Mouse (Mus musculus): ENCODE measurements around the gene Jdp2. TPM values are rescaled to one million over a fixed set of nuclear protein-coding genes. Genes with fewer than 3 reads are reported as not detected.

Jdp2 gene
- total RNA-seq, 4 experiments from 2014 or later: 49.9 to 67.7 (median 55.7) TPM

- DNase-seq (ENCODE audit: low spot score in 2 of 2): no peak
These were observed 85.8 kb downstream of the Jdp2 start for GRCm38 (mm10) chr12:85684411-85685275.

GRCm38 (mm10) chr12:85686466-85687216, 87.8 kb downstream of the Jdp2 start, which contains the start of gene Batf:
Gene Batf, plus strand, starts transcription at chr12:85686669.
- no peak for DNase-seq (ENCODE audit: low spot score in 2 of 2)

DNA sequence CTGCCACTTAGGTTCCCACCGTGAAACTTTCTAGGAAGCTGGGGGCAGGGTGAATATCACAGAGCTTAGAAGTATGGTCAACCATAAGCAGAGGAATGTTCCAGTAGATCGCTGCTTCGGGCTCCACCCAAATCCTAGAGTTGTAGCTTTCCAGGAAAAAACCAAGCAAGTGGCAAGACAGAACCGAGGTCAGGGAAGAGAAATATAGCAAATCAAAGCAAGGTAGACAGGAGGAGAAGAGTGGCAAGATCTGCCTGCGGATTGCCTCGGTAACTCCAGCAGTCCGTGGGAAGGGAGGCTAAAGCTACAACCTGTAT, 88.3 kb downstream of the Jdp2 start:
- DNase-seq (ENCODE audit: low spot score in 2 of 2): no peak

- no peak for DNase-seq (ENCODE audit: low spot score in 2 of 2)
These were observed 89.0 kb downstream of the Jdp2 start for GRCm38 (mm10) chr12:85687846-85688245.

Other genes with a start within 250 kb of the Jdp2 start
- gene Tmed10, start 224.2 kb upstream of the Jdp2 start, total RNA-seq (2022): 100 to 1,000 TPM; 169 to 181 (median 175) TPM
- 10 to 100 TPM in 3 of 4 experiments, 1 to 10 TPM in 1; 5.8 to 37.3 (median 25.8) TPM for gene Fos, start 125.1 kb upstream of the Jdp2 start, total RNA-seq (2022)
- gene Batf, start 87.6 kb downstream of the Jdp2 start, total RNA-seq (2022): under 1 TPM in 3 of 4 experiments, not detected in 1; 0.52 to 0.84 (median 0.59) TPM
- 1 to 10 TPM; 2.0 to 3.8 (median 2.4) TPM for gene Flvcr2, start 147.5 kb downstream of the Jdp2 start, total RNA-seq (2022)
- 10 to 100 TPM; 53.3 to 60.9 (median 58.4) TPM for gene Erg28, start 225.5 kb downstream of the Jdp2 start, total RNA-seq (2022)
- gene Ttll5, start 225.6 kb downstream of the Jdp2 start, total RNA-seq (2022): 10 to 100 TPM; 42.6 to 50.6 (median 49.4) TPM

Measured in left cerebral cortex, adult 8-10 months (tissue).